In the genomic region with DNA sequence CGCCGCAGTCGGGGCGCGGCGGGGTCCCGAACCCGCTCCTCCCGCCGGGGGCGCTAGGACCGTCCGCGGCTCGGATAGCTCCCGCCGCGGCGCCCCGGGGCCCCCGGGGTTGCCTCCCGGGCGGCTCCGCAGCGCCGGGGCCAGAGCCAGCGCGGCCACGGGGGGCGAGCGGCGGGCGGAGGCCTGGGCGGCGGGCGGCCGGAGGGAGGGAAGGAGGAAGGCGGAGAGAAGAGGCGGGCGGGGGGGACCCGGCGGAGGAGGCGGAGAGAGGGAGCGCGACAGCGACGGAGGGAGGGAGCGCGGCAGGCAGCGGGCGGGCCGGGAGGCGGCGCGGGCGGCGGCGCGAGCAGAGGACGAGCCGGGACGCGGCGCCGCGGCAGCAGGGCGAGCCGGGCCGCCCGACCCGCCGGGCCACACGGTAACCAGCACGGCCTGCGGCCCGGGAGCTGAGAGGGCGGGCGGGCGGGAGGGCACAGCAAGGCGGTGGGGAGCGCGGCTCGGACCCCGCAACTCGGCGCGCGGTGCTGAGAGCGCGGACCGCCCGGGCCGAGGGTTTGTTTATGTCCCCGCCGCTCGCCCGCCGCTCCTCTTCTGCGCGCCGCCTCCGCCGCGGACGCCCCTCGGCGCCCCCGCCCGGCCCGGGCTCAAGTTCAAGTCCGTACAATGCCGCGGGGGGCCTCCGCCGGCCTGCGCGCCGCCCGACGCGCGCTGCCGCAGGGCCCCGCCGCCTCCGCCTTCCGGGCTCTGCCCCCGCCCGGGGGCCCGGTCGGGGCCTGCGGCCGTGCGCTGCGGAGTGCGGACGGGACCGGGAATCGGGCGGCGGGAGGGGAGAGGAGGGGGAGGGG, we compare ENCODE assay signal across 8 mouse cellular contexts. TPM values are rescaled to one million over a fixed set of nuclear protein-coding genes. Genes with fewer than 3 reads are reported as not detected.
DNase-seq lines count a peak whose midpoint lies in the region; ATAC-seq and TF ChIP-seq lines count a peak whose summit lies in the region.

No protein-coding gene starts in this region.

- ATAC-seq in intestine, embryonic 15.5 days, result peak; percentile 67

- DNase-seq in right cerebral cortex, adult 18-20 months, result peak; percentile 75
- no peak for DNase-seq in right cerebral cortex, adult 2 months (ENCODE audit: low spot score in 2 of 2)
- DNase-seq in cerebellum, postnatal 10 days, result peak; percentile 82 to 88
- DNase-seq in gastrocnemius, postnatal 4 days (ENCODE audit: low spot score in 2 of 2), result peak; percentile 61 to 86
- DNase-seq in liver, adult 2 months (ENCODE audit: extremely low read depth, low read depth, low spot score), result no peak
- peak; percentile 84 for DNase-seq in testis, postnatal 10 days (ENCODE audit: low spot score)

- TF ChIP-seq POLR2A in liver, adult 2 months (IDR thresholded peaks at IDR 0.05; ENCODE audit: extremely low read depth, insufficient read depth, low read length), result no peak
- peak; percentile 88 for TF ChIP-seq POLR2A in myocyte (IDR thresholded peaks at IDR 0.05; ENCODE audit: insufficient read length, low read depth)

- H3K27me3 ChIP-seq in intestine, embryonic 15.5 days (replicated peaks), result no peaks in the 10 kb centered on the region
- no peaks in the 10 kb centered on the region for H3K27me3 ChIP-seq in liver, adult 2 months (ENCODE audit: control insufficient read depth, insufficient read depth, low read length)
- peaks cover 14% of the 10 kb centered on the region for H3K27me3 ChIP-seq in myocyte (ENCODE audit: control insufficient read depth, insufficient read depth, insufficient read length)

- no peaks in the 10 kb centered on the region for H3K9me3 ChIP-seq in intestine, embryonic 15.5 days

- peak overlapping the region; percentile 78 for H3K4me2 ChIP-seq in intestine, embryonic 15.5 days (replicated peaks)
- peak overlapping the region; percentile 77 for H3K4me2 ChIP-seq in myocyte (ENCODE audit: low read depth)

- no peaks in the 10 kb centered on the region for H3K36me3 ChIP-seq in intestine, embryonic 15.5 days
- no peaks in the 10 kb centered on the region for H3K36me3 ChIP-seq in liver, adult 2 months (ENCODE audit: control insufficient read depth, insufficient read depth, low read length)
- no peaks in the 10 kb centered on the region for H3K36me3 ChIP-seq in myocyte (ENCODE audit: control insufficient read depth, insufficient read depth)

- peaks cover 40% of the 10 kb centered on the region for H3K79me2 ChIP-seq in liver, adult 2 months (ENCODE audit: control insufficient read depth, insufficient read depth, low read length)
- peaks cover 3% of the 10 kb centered on the region for H3K79me2 ChIP-seq in myocyte (ENCODE audit: control insufficient read depth, insufficient read depth)

- H3K9ac ChIP-seq in intestine, embryonic 15.5 days, result peak overlapping the region; percentile 85
- H3K9ac ChIP-seq in liver, adult 2 months (ENCODE audit: low read depth, low read length), result peak overlapping the region; percentile 95

- H3K4me3 ChIP-seq in intestine, embryonic 15.5 days (replicated peaks), result peak overlapping the region; percentile 92
- peak overlapping the region; percentile 83 for H3K4me3 ChIP-seq in liver, adult 2 months (ENCODE audit: insufficient read depth, low read depth, low read length)
- H3K4me3 ChIP-seq in myocyte, result peak overlapping the region; percentile 9

- peak overlapping the region; percentile 96 for H3K27ac ChIP-seq in intestine, embryonic 15.5 days
- H3K27ac ChIP-seq in liver, adult 2 months (replicated peaks; ENCODE audit: insufficient read depth, low read depth, low read length), result peak overlapping the region; percentile 71

- TF ChIP-seq CTCF in liver, adult 2 months (IDR thresholded peaks at IDR 0.05; ENCODE audit: low read depth, low read length), result peak; percentile 15; the same call in 1 of the 2 replicates

- peaks cover 43% of the 10 kb centered on the region for H3K4me1 ChIP-seq in intestine, embryonic 15.5 days (replicated peaks)
- H3K4me1 ChIP-seq in liver, adult 2 months (ENCODE audit: control insufficient read depth, insufficient read depth, low read length), result peaks cover 19% of the 10 kb centered on the region

- WGBS in intestine, embryonic 15.5 days, result under 1% methylated on average over 52 of the region's 141 CpGs
- whole genome bisulfite sequencing in liver, adult 2 months, result under 1% methylated on average over 76 of the region's 141 CpGs

- peak overlapping the region; percentile 89 for H3ac ChIP-seq in myocyte (ENCODE audit: control insufficient read depth, insufficient read length)

TF ChIP-seq in myocyte, 11 proteins besides CTCF, POLR2A, EP300 and RAD21:
- TF ChIP-seq TCF12 (IDR thresholded peaks at IDR 0.05; ENCODE audit: insufficient read depth, poor library complexity, severe bottlenecking) (no peak), POLR2AphosphoS2 (IDR thresholded peaks at IDR 0.05; ENCODE audit: insufficient read length, low read depth) (peak; percentile 65)

RNA-seq across cellular contexts. Expression of a gene that starts 1.1 kb away (rescaled TPM):
- total RNA-seq in gastrocnemius, postnatal 4 days (2021), result 100 to 1,000 TPM; 155 to 169 TPM
- 114 and 120 TPM in 2 replicates for polyA plus RNA-seq in intestine, embryonic 15.5 days (2015; fragmentation: Nextera tagmentation; extraction: Ambion mirVana)
- total RNA-seq in liver, adult 2 months (2014; rRNA removed), result 7.9 and 11.2 TPM in 2 replicates
- polyA plus RNA-seq in liver, adult 2 months (2012; rRNA removed), result 3.0 and 4.0 TPM in 2 replicates
- 4.6 TPM for polyA plus RNA-seq in myocyte (2012; fragmentation: generic; extraction: Trizol)

Comparison
In these comparisons a context has a peak if more than half of its experiments do, and no peak if none do; other contexts are left out.
1. DNase-seq: peak in right cerebral cortex, adult 18-20 months (single experiment), cerebellum, postnatal 10 days (2 of 2), gastrocnemius, postnatal 4 days (2 of 2) and testis, postnatal 10 days (single experiment); none in right cerebral cortex, adult 2 months (0 of 2) and liver, adult 2 months (single experiment).
2. H3K4me3 ChIP-seq: peak in every context shown above with its lines; median percentile 92 in intestine, embryonic 15.5 days; 83 in liver, adult 2 months; 9 in myocyte.
3. RNA of a gene that starts 1.1 kb away (polyA plus RNA-seq): 114 to 120 TPM in intestine, embryonic 15.5 days; 4.6 TPM in myocyte (single experiment) and 3.0 to 4.0 TPM in liver, adult 2 months; every median in the first group is over 10 times any median in the second.